Mouse (Mus musculus): ENCODE data around the gene Rplp2. TPM values are rescaled to one million over a fixed set of nuclear protein-coding genes. Genes with fewer than 3 reads are reported as not detected.
"Not testable (repeated sequence)": the region's sequence is repeated elsewhere in the genome, so short reads cannot be mapped to it uniquely, and the experiment has no call there.

The Rplp2 gene
- total RNA-seq, 4 experiments from 2014 or later = 490 to 734 (median 578) TPM

GRCm38 (mm10) chr7:141443828-141444237 is 3.3 kb upstream of the Rplp2 start, which contains the start of gene Pidd1:
TSS of gene Pidd1 (minus strand) at chr7:141444025.
- no peak for DNase-seq (ENCODE audit: low spot score in 2 of 2)

- DNase-seq (ENCODE audit: low spot score in 2 of 2) = not testable (repeated sequence)
These were observed 796 bp upstream of the Rplp2 start for GRCm38 (mm10) chr7:141446374-141446773.

- no peak for DNase-seq (ENCODE audit: low spot score in 2 of 2)
These were observed 4.8 kb downstream of the Rplp2 start for GRCm38 (mm10) chr7:141451928-141452327.

- DNase-seq (ENCODE audit: low spot score in 2 of 2) = no peak
These were observed 6.5 kb downstream of the Rplp2 start for GRCm38 (mm10) chr7:141453636-141454035.

- peak; percentile 79 to 82 for DNase-seq (ENCODE audit: low spot score in 2 of 2)
These were observed 7.9 kb downstream of the Rplp2 start, which contains the start of gene Pnpla2 for GRCm38 (mm10) chr7:141454967-141455551. TSS of gene Pnpla2 (plus strand) at chr7:141455198.

- no peak for DNase-seq (ENCODE audit: low spot score in 2 of 2)
These were observed 8.6 kb downstream of the Rplp2 start for GRCm38 (mm10) chr7:141455610-141456314.

GRCm38 (mm10) chr7:141456739-141457138 is 9.6 kb downstream of the Rplp2 start:
- no peak for DNase-seq (ENCODE audit: low spot score in 2 of 2)

- DNase-seq (ENCODE audit: low spot score in 2 of 2) = no peak
These were observed 10.1 kb downstream of the Rplp2 start for GRCm38 (mm10) chr7:141457236-141457635.

- no peak for DNase-seq (ENCODE audit: low spot score in 2 of 2)
These were observed 11.0 kb downstream of the Rplp2 start for GRCm38 (mm10) chr7:141457986-141458660.

- no peak for DNase-seq (ENCODE audit: low spot score in 2 of 2)
These were observed 11.5 kb downstream of the Rplp2 start for GRCm38 (mm10) chr7:141458661-141459060.

- no peak for DNase-seq (ENCODE audit: low spot score in 2 of 2)
These were observed 12.1 kb downstream of the Rplp2 start for GRCm38 (mm10) chr7:141459301-141459711.

GRCm38 (mm10) chr7:141460001-141460390 is 12.8 kb downstream of the Rplp2 start:
- no peak for DNase-seq (ENCODE audit: low spot score in 2 of 2)

- no peak for DNase-seq (ENCODE audit: low spot score in 2 of 2)
These were observed 13.4 kb downstream of the Rplp2 start, which contains the start of gene Cracr2b for GRCm38 (mm10) chr7:141460391-141461113. TSS of gene Cracr2b (plus strand) at chr7:141461094.

- no peak for DNase-seq (ENCODE audit: low spot score in 2 of 2)
These were observed 14.6 kb downstream of the Rplp2 start for GRCm38 (mm10) chr7:141461521-141462332.

GRCm38 (mm10) chr7:141462333-141462821 is 15.2 kb downstream of the Rplp2 start:
- no peak for DNase-seq (ENCODE audit: low spot score in 2 of 2)

GRCm38 (mm10) chr7:141463824-141464602 is 16.8 kb downstream of the Rplp2 start:
- no peak for DNase-seq (ENCODE audit: low spot score in 2 of 2)

GRCm38 (mm10) chr7:141464603-141465201 is 17.5 kb downstream of the Rplp2 start:
- no peak for DNase-seq (ENCODE audit: low spot score in 2 of 2)

GRCm38 (mm10) chr7:141465388-141466044 is 18.3 kb downstream of the Rplp2 start:
- DNase-seq (ENCODE audit: low spot score in 2 of 2) = no peak

- no peak for DNase-seq (ENCODE audit: low spot score in 2 of 2)
These were observed 18.9 kb downstream of the Rplp2 start for GRCm38 (mm10) chr7:141466045-141466394.
